Mouse (Mus musculus) thymus, adult 2 months (tissue): ENCODE results near the gene Tstd1.

Source experiments
- CTCF ChIP-seq: fragments of 200-500 bp; IDR thresholded peaks from 2 replicates; pipeline ENCODE4 v1.5.1; 2012; ENCODE audit warnings: mild to moderate bottlenecking, control low read depth, low read length, moderate library complexity, borderline replicate concordance; ENCODE audit not compliant: control insufficient read depth, poor library complexity, insufficient read depth; ENCODE audit errors: extremely low read depth
- POLR2A ChIP-seq: fragments of 200-500 bp; IDR thresholded peaks from 2 replicates; pipeline ENCODE4 v1.6.1; 2012; ENCODE audit warnings: mild to moderate bottlenecking, low read length, control low read depth, moderate library complexity; ENCODE audit not compliant: control insufficient read depth, poor library complexity, insufficient read depth; ENCODE audit errors: extremely low read depth

- TF ChIP-seq POLR2A (no peak), CTCF (no peak)
These were observed 29.0 kb downstream of the Tstd1 start for GRCm38 (mm10) chr1:171447692-171448091.
